Mouse (Mus musculus) heart, postnatal 4 days (tissue): Measurements from ENCODE around the gene Sfxn5. TPM values are rescaled to one million over a fixed set of nuclear protein-coding genes. Genes with fewer than 3 reads are reported as not detected.

Source experiments
- DNase-seq: peaks from one replicate; pipeline ENCODE4 v3.0.0; 2021
- microRNA-seq, 2 experiments: library from miRNA; unstranded; fragments of <30 nt; microRNA quantifications; one replicate each; pipeline ENCODE4 v1.2.0; 2021 to 2022
- total RNA-seq, 2 experiments: library from RNA; stranded (reverse); gene quantifications; 2 replicates each; pipeline ENCODE4 v1.2.3; 2021

The Sfxn5 gene
- total RNA-seq, 2 experiments from 2014 or later = 3.0 to 3.6 TPM

DNA sequence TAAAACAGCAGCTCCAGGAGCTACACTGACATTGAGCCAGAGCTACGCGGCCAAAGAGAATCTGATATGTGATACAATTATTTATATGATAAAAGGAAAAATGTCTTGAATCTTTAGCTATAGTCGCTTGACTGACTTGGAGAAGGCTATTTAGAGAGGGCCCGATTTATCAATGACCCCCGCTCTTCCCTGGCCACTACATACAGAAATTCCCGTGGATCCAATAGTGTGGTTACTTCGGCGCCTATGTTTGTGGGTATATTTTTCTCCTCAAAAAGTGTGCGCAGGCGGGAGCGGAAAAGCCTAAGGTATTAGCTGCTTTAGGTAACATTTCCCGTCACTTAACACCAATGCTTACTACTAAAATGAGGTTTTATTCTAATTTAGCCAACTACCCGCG lies 143.9 kb downstream of the Sfxn5 start:
- no peak for DNase-seq

DNA sequence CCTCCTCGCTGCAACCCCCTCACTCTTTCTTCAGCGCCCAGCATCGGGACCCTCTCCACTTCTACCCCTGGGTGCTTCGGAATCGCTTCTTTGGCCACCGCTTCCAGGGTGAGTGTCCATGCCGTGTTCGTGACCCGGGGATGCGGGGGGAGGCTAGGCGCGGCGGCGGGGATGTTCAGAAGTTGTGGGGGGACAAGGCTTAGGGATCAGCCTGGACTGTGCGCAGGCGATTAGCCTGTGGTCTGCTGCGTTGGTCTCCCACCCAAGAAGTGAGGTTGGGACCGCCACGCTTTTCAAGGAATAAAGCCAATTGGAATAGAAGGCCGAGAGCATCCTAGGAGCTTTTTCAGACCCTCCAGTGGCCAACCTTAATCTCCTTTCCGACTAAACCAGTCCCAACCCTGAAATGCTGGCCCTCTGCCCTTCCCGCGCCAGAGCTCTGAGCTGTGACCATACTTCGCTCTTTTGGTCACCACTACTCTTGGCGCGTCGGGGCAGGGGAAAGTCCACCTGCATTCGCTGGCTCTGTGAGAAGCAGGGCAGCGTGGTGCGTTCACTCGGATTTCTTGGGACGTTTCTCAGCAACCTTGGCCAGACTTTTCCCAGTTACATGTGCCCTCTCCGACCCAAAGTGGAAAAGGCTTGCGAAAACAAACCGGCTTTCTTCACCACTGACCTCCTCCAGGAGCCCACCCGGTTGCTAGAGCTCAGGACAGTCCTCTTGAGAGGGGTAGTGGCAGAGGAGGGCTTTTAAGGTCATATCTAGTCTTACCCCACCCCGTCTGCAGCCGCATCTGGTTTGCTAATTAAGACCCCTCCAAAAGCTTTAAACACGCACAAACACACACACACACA lies 144.7 kb downstream of the Sfxn5 start:
- DNase-seq = no peak

DNA sequence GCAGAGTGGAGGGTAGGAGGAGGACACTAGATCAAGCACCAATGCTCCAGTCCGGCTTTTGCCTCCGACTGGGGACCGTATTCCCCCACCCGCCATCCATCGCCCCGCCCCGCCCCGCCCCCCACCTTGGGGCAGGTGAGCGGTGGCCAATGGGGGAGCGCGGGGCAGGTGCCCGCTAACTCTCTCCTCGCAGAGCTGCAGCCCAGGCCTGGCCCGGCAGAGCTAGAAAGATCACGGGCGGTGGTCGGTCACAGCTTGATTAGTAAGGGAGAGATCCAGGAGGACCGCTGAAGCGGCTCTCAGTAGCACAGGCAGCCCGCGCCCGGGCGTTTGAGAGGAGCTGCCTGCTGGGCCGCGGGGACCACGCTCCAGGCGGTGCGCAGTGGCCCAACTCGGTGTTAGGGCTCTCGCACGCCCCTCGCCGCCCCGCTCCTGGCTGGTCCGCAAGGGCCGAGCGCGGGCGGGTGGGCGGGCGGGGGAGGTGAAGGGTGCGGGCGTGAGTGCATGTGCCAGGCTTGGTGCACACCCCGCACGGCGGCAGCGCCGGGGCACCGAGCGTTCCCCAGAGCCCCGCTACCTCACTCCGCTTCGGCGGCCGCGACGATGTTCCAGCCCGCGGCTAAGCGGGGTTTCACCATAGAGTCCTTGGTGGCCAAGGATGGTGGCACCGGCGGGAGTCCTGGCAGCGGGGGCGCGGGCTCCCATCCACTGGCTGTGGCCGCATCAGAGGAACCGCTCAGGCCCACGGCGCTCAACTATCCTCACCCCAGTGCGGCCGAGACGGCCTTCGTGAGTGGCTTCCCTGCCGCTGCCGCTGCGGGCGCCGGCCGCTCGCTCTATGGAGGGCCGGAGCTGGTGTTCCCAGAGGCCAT lies 145.6 kb downstream of the Sfxn5 start, which contains the start of gene Emx1:
TSS of gene Emx1 (plus strand) at position 99 of the 872 bp plus-strand sequence.
- peak; percentile 14 for DNase-seq

DNA sequence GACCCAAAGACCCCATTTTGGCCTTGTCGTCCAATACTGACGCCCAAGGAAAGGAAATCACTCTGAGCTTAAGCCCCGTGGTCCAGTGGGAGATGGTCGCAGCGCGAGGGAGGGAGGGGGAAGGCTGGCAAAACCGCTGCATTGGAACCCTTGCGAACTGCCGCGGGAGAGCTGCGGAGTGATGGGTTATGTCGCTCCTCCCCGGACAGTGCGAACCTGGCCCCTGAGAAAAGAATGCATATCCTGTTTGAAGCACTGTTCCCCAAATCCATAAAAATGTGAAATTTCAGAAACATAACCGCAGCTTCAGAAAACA lies 146.5 kb downstream of the Sfxn5 start:
- no peak for DNase-seq

DNA sequence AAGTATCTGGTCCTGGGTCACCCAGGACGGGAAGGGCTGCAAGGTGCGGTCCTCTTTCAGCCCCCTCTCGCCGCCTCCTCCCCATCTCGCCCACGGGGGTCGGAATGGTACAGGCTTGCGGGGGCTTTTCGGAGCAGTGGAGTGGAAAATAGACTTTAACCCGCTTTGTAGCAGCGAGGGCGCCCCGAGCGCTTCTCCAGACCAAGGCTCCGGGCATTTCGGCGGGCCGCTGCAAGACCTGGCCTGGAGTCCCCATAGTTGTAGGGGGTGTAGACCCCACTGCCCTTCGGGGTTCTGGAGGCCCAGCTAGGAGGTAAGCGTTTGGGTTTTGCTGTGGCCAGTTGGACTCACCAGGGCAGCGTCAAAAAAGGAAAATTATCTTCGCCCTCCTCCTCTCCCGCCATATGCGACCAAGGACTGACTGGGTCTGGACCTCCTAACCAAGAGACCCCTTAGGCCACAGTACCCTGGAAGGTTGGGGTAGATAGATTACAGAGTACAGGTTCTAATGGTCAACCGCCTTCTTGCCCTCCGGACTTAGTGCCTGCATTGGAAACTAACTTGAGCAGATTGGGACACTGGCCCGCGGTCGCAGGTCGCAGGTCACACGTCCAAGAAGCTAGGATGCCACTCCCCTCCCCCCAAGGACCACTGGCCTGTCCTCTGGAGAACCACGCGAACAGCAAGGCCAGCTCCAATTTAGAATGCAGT lies 147.0 kb downstream of the Sfxn5 start:
- DNase-seq = no peak

DNA sequence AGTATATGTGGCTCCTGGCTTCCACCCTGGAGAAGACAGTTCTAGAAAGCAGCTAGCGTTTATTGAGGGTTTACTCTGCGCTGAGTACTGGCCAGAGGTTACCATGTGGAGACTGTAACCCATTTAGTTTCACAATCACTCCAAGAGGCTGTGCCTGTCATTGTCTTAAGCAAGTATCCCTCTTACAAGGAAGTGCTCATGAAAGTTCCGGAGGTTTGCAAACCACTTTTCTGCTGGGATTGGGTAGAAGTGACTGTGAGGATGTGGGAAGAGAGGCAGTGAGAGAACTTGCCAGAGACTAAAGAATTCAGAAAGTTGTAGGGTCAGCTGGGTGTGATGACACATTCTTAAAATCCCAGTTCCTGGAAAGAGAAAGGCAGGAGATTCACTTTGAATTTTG lies 149.3 kb downstream of the Sfxn5 start:
- DNase-seq = no peak

DNA sequence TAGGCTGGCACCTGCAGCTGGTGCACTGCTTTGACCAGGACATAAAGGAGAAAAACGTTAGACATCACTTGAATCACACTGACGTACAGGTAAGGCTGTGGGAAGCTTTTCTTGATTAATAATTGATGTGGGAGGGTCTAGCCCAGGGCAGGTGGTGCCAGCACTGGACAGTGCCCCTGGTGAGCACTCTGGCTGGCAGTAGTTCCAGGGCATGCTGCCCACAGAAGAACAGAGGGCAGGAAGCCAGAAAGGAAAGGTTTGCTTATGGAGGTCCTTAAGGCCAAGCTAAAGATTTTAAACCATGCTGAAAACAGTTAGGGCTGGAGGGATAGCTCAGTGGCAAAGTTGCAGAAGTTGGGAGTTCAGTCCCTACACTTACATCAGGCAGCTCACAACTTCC lies 153.2 kb downstream of the Sfxn5 start:
- no peak for DNase-seq

DNA sequence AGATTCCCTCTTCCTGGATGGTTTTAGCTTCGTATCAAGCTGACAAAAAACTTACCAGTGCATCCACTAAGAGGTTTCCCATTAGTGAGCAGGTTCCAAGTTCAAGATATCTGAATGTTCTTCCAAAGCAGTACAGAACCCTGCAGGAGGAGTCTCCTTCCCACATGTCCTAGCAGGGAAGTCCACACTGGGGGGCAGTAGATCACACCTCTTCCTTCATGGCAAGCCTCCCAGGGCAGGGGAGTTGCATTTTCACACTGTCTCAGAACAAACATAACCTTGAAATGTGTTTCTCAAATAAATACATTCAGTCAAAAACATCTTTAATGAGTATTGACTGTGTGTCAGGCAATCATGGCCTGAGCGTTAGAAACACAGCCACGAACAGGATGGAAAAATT lies 153.7 kb downstream of the Sfxn5 start:
- DNase-seq = no peak

DNA sequence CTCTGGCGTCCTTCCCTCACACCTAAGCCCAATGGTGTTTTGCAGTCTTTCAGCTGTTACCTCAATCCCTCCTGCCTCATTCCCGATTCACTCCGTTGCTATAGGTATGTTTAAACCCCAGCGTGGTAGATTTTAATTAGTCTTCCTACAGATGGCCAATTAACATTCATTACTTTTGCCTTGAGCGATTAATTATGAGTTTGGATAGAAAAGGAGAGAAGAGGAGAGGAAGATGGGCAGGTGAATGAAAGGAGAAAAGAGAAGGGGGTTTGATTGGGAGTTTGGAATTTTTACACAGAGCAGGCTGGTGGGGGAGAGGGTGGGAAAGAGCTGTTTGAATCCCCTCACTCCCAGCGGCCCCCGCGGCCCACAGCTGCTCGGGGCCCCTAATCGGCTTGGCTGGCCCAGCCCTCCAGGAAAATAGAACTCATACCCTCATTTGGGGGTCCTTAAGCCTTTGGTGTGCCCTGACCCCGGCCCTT lies 167.7 kb downstream of the Sfxn5 start:
- no peak for DNase-seq

Small RNA genes lying within 50 kb of the gene (microRNA-seq; reads per million reads assigned to microRNA genes)
- gene Mir705 = 0 reads per million in 2 experiments

Other genes with a start within 250 kb of the Sfxn5 start
- gene Spr, start 195.7 kb downstream of the Sfxn5 start, total RNA-seq = 10 to 100 TPM; 54.4 to 56.7 TPM
- not detected for gene Emx1, start 146.0 kb downstream of the Sfxn5 start, total RNA-seq
- gene Rab11fip5, start 41.2 kb upstream of the Sfxn5 start, total RNA-seq = 10 to 100 TPM; 74.7 to 79.8 TPM
- gene Noto, start 90.5 kb upstream of the Sfxn5 start, total RNA-seq = not detected
- gene Smyd5, start 98.6 kb upstream of the Sfxn5 start, total RNA-seq = 10 to 100 TPM; 17.1 to 19.6 TPM
- 100 to 1,000 TPM; 189 to 197 TPM for gene Cct7, start 118.1 kb upstream of the Sfxn5 start, total RNA-seq
- gene Pradc1, start 118.5 kb upstream of the Sfxn5 start, total RNA-seq = 10 to 100 TPM; 25.7 to 29.2 TPM
- not detected for gene Fbxo41, start 169.6 kb upstream of the Sfxn5 start, total RNA-seq
- gene Egr4, start 180.2 kb upstream of the Sfxn5 start, total RNA-seq = not detected